Mouse (Mus musculus) E14TG2a.4 (cell line): ENCODE data around the gene Gm45713.

ENCODE experiments used
- H3K27me3 ChIP-seq: 2 replicates; pipeline ENCODE4 v1.6.1; 2014; ENCODE audit warnings: low read length, control low read depth; ENCODE audit not compliant: insufficient read depth
- H3K36me3 ChIP-seq: 2 replicates; pipeline ENCODE4 v1.6.1; 2014; ENCODE audit warnings: low read length, control low read depth; ENCODE audit not compliant: insufficient read depth
- H3K4me1 ChIP-seq: replicated peaks from 2 replicates; pipeline ENCODE4 v1.6.1; 2014; ENCODE audit warnings: low read depth, low read length, control low read depth
- H3K4me3 ChIP-seq: replicated peaks from 2 replicates; pipeline ENCODE4 v1.5.1; 2014; ENCODE audit warnings: mild to moderate bottlenecking, low read length
- H3K9me3 ChIP-seq: 2 replicates; pipeline ENCODE4 v1.6.1; 2014; ENCODE audit warnings: low read length, control low read depth
- CTCF ChIP-seq: conservative IDR thresholded peaks from 2 replicates; pipeline ENCODE4 v1.5.1; 2014; ENCODE audit warnings: low read length
- NANOG ChIP-seq: IDR thresholded peaks from 2 replicates; pipeline ENCODE4 v1.6.1; 2014; ENCODE audit warnings: borderline replicate concordance, low read length, mixed read lengths
- POU5F1 ChIP-seq: IDR thresholded peaks from 2 replicates; pipeline ENCODE4 v1.6.1; 2014; ENCODE audit warnings: low read length, borderline replicate concordance

The Gm45713 gene

DNA sequence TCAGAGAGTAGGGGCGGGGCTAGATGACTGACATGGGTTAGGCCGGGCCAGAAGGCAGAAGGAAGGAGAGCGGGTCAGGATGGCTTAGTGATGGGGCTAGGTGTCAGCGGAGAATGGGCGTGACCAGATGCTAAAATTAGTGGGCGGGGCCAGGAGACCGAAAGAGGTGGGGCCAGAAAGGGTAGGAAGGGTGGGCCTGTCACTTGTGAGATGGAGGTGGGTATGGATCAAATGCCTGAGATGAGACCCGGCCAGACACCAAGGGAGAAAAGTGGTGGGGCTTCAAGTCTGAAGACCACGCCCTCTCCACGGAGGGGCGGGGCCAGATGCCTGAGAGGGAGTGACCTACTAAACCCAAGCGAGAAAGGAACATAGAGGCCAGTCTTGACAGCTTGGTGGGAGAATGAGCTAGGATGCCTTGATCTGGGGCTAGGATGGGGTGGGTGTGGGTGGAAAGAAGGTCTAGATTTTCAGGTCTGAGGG, 1.4 kb downstream of the Gm45713 start:
- peaks cover 23% of the 10 kb centered on the region for H3K27me3 ChIP-seq
- peaks cover 73% of the 10 kb centered on the region for H3K4me1 ChIP-seq
- H3K9me3 ChIP-seq, result no peaks in the 10 kb centered on the region
- H3K4me3 ChIP-seq, result peak overlapping the region; percentile 32; the same call in 1 of the 2 replicates
- H3K36me3 ChIP-seq, result no peaks in the 10 kb centered on the region
- TF ChIP-seq CTCF, result no peak
- TF ChIP-seq NANOG, result no peak
- TF ChIP-seq POU5F1, result no peak

DNA sequence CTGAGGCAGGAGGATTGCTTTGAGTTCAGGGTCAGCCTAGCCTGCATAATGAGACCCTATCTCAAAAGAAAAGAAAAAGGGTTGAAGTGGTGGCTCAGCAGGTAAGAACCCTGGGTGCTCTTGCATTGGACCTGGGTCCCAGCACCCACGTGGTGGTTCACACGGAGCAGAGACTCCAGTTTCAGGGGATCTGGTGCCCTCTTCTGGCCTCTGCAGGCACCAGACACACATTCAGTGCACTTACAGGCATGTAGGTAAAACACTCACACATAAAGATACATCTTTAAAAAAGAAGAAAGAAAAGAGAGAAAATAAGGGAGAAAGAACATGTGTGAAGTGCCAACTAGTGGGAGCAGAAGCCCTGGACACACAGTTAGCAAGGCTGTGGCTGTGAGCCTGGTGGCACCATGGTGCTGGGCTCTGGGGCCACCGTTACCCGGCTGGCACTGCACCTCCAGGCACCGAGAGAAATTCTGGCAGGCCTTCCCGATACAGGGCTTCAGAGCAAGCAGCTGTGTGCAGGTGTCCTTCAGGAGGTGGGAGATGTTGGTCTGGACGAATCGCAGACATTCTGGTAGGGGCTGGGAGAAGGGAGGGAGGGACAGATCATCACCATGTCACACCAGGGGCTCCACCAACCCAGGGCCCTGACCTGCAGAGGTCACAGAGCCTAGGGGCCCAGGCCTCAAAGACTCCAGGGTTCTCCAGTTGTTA, 2.4 kb downstream of the Gm45713 start:
- Histone ChIP-seq H3K9me3 (no peaks in the 10 kb centered on the region), H3K4me1 (peaks cover 72% of the 10 kb centered on the region), H3K36me3 (no peaks in the 10 kb centered on the region), H3K4me3 (peak overlapping the region; percentile 32; the same call in 1 of the 2 replicates), H3K27me3 (peaks cover 23% of the 10 kb centered on the region)
- TF ChIP-seq NANOG (no peak), CTCF (peak; percentile 41), POU5F1 (no peak)

DNA sequence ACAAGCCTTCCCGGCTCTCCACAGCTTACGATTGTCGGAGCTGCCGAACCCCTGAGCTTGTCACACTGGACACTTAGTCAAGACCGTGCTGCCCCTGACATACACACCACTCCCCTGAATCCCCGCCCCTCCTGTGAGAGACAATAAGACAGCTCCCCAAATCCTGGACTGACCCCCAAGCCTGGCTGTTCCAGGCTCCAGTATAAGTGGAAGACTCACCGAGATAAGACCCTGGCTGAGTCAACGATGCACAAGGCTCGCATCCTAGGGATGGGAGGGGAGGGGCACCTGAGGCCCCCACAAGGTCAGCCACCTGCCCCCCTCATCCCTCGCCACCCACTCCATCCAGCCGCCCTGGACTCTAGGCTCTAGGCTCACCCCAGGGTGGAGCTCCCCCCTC, 4.2 kb downstream of the Gm45713 start:
- Histone ChIP-seq H3K4me1 (peaks cover 66% of the 10 kb centered on the region), H3K4me3 (peak overlapping the region; percentile 57), H3K9me3 (no peaks in the 10 kb centered on the region), H3K27me3 (peaks cover 14% of the 10 kb centered on the region), H3K36me3 (peaks cover 14% of the 10 kb centered on the region)
- TF ChIP-seq NANOG (no peak), POU5F1 (no peak), CTCF (no peak)

DNA sequence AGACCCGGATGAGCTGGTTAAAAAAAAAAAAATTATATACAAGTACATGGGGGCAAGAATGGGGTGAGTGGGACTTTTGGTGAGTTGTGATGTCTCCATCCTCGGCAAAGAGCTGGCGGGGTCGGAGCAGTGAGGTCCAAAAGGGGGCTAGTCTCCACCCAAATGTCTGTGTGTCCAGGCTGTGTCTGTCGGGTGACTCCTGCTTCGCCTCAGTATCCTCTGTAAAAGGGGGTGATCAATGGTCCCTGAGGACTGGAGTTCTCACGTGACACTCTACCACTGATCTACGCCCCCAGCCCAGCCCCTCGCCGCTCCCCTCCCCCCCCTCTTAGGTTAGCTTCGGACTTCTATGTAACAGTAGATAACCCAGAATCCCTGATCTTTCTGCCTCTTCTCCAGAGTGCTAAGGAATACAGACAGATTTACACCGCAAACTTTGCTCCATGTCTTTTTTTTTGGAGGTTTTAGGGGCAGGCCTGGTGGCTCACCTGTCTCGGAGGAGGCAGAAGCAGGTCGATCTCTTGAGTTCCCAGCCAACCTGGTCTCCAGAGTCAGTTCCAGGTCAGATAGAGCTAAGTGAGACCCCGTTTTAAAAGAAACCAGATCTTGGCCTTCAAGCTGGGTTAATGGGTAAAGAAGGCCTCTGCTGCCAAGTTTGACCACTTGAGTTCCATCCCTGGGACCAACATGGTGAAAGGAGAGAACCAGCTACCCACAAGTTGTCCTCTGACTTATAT, 6.1 kb downstream of the Gm45713 start:
- Histone ChIP-seq H3K4me3 (peak overlapping the region; percentile 92), H3K4me1 (peaks cover 53% of the 10 kb centered on the region), H3K27me3 (no peaks in the 10 kb centered on the region; the same call in 1 of the 2 replicates), H3K36me3 (peaks cover 29% of the 10 kb centered on the region), H3K9me3 (no peaks in the 10 kb centered on the region)
- TF ChIP-seq NANOG (no peak), POU5F1 (no peak), CTCF (no peak)

DNA sequence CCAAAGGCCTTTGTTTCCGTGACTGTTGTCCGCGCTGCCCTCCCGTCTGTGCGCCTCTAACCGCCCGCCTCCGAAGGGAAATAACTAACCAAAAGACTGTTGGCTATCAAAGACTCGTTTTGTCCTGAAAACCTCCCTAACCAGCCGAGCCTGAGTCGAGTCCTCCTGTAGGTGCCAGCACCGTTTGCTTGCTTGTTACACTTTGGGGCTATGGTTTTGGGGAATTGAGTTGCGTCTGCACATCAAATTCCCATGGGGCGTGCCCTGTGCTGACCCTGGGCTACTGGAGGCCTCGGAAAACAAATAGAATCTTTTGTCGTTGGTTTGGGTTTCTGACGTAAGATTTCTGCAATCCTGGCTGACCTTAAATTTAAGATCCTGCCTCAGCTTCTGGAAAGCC, 6.7 kb downstream of the Gm45713 start:
- peak overlapping the region; percentile 92 for H3K4me3 ChIP-seq
- no peaks in the 10 kb centered on the region for H3K9me3 ChIP-seq
- TF ChIP-seq NANOG (no peak), POU5F1 (no peak), CTCF (no peak)
- peaks cover 29% of the 10 kb centered on the region for H3K36me3 ChIP-seq
- H3K4me1 ChIP-seq, result peaks cover 46% of the 10 kb centered on the region
- H3K27me3 ChIP-seq, result no peaks in the 10 kb centered on the region

DNA sequence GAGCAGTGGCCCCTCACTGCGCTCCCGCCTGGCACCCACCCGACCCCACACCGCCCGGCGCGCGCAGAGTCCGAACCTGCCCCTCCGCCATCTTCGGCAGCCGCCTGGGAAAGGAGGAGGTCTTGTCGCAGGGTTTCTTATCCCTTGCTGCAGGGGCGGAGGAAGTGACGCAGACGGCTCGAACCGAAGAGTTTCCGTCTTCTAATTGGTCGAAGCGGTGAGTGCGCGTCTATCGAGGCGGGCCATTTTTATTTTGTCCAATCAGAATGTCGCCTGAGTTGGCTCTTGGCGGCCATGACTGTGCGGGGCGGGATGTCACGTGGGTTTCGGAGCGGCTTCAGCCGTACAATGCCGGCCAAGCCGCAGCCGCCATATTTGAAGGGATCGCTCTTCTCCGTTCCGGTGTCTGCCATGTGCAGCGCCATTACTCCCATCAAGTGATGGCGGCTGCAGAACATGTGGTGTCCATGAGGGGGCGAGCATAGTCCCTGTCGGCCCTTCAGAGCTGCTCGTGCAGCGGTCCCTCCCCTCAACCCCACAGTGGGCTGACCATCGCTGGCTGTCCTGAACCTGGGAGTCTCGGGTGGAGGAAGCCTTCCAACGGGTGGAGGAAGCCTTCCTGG, 7.3 kb downstream of the Gm45713 start, which contains the start of gene Rpl13a:
Gene Rpl13a, minus strand, starts transcription at position 138 of the 623 bp plus-strand sequence.
- Histone ChIP-seq H3K27me3 (no peaks in the 10 kb centered on the region), H3K36me3 (peaks cover 29% of the 10 kb centered on the region), H3K4me1 (peaks cover 41% of the 10 kb centered on the region), H3K9me3 (no peaks in the 10 kb centered on the region), H3K4me3 (peak within 1 kb of the TSS; percentile 92)
- no peak for TF ChIP-seq NANOG
- TF ChIP-seq CTCF, result peak; percentile 41
- no peak for TF ChIP-seq POU5F1

DNA sequence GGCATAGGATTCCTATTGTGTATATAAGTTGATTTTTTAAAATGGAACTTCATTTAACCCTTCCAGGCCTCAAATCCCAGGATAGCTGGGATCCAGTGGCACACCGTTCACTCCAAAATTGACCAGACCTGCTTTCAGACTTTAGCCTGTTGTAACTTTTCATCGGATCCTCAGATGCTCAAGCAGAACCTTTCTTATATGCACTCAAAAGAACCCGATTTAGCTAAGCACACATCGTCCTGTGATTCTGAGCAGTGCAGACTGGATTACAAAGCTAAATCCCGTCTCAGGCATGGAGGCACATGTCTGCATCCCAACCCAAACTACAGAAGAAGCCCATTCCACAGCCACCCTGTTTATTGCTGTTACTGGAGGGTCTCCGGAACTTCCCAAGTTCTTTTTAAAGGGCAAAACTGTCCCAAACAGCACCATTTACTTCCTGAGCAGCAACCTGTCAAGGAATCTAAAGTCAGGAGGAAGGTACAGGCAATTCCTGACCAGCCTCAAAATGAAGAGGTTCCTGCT, 8.3 kb downstream of the Gm45713 start:
- H3K27me3 ChIP-seq, result no peaks in the 10 kb centered on the region
- H3K4me3 ChIP-seq, result peak overlapping the region; percentile 92
- peaks cover 33% of the 10 kb centered on the region for H3K4me1 ChIP-seq
- H3K9me3 ChIP-seq, result no peaks in the 10 kb centered on the region
- TF ChIP-seq POU5F1 (no peak), CTCF (no peak), NANOG (no peak)
- H3K36me3 ChIP-seq, result peaks cover 39% of the 10 kb centered on the region
